Comparison of ENCODE assay signal across 8 mouse cellular contexts in the genomic region with DNA sequence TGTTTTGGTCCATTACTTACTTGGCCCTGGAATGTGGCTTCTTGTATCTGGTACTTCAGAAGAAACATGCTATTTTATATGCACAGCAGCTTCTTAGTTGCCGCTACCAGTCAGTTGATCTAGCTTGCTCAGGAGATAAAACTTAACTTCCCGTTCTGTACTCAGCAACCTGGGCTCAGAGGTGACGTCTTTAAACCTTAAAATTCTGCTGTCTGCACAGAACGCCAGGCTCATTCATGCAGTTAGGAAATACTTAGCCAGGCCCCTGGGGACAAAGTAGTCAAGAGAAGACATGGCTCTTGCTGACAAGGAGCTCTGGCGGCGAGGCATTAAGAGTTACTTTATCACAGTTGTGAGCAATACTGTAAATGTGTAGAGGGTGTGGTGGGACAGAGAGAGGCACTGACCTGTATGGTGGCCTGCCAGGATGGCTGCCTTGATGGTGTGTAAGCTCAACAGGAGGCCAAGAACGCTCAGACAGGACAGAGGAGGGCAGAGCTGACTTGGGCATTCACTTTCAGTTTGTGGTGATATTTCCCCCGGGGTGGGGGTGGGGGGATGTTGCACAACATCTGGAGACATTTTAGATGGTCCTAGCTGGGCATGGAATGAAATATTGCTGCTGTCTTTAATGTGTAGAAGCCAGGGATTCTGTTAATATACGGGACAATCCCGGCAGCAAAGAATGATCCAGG. TPM values are rescaled to one million over a fixed set of nuclear protein-coding genes. Genes with fewer than 3 reads are reported as not detected.
A peak's percentile ranks its signal among the peaks of the same experiment; 100 is the strongest.
DNase-seq lines count a peak whose midpoint lies in the region; ATAC-seq and TF ChIP-seq lines count a peak whose summit lies in the region.

No protein-coding gene starts in this region.

- H3K27ac ChIP-seq in liver, postnatal 0 days (ENCODE audit: low read depth), result peak overlapping the region; percentile 60
- no peak overlapping the region for H3K27ac ChIP-seq in forebrain, embryonic 10.5 days
- no peak overlapping the region for H3K27ac ChIP-seq in forebrain, postnatal 0 days (ENCODE audit: low read depth, low read length)

- H3K9ac ChIP-seq in liver, postnatal 0 days (replicated peaks), result peak overlapping the region; percentile 30; the same call in 1 of the 2 replicates
- H3K9ac ChIP-seq in forebrain, postnatal 0 days, result no peak overlapping the region

- no peaks in the 10 kb centered on the region for H3K9me3 ChIP-seq in liver, postnatal 0 days (ENCODE audit: low read length)
- H3K9me3 ChIP-seq in forebrain, embryonic 10.5 days, result no peaks in the 10 kb centered on the region
- no peaks in the 10 kb centered on the region for H3K9me3 ChIP-seq in forebrain, postnatal 0 days (ENCODE audit: low read length)

- peak; percentile 23 to 30 for DNase-seq in lung, adult 18-20 months
- no peak for DNase-seq in lung, postnatal 25 days (ENCODE audit: low spot score)
- DNase-seq in liver, postnatal 0 days, result peak; percentile 45
- peak; percentile 30 for DNase-seq in thymus, postnatal 25 days
- no peak for DNase-seq in forebrain, embryonic 10.5 days (ENCODE audit: extremely low spot score, low spot score)
- DNase-seq in ovary, adult 18-20 months (ENCODE audit: low spot score), result no peak
- DNase-seq in forebrain, postnatal 0 days, result no peak

- TF ChIP-seq EP300 in liver, postnatal 0 days (IDR thresholded peaks at IDR 0.05; ENCODE audit: low read depth), result no peak

- peak overlapping the region; percentile 61 for H3K4me2 ChIP-seq in liver, postnatal 0 days (ENCODE audit: low read depth, low read length)
- H3K4me2 ChIP-seq in forebrain, postnatal 0 days (ENCODE audit: low read depth), result no peak overlapping the region

- peak; percentile 68 for ATAC-seq in granulocyte monocyte progenitor cell, adult 5-6 weeks (replicated peaks; ENCODE audit: poor library complexity, severe bottlenecking)
- peak; percentile 54 for ATAC-seq in liver, postnatal 0 days
- ATAC-seq in forebrain, postnatal 0 days, result no peak

- H3K4me1 ChIP-seq in liver, postnatal 0 days (ENCODE audit: insufficient read depth), result peaks cover 18% of the 10 kb centered on the region
- H3K4me1 ChIP-seq in forebrain, embryonic 10.5 days, result peaks cover 17% of the 10 kb centered on the region
- H3K4me1 ChIP-seq in forebrain, postnatal 0 days (ENCODE audit: insufficient read depth), result no peaks in the 10 kb centered on the region

- 39% methylated on average over 10 of the region's 10 CpGs for WGBS in liver, postnatal 0 days (ENCODE audit: insufficient replicate concordance)
- 73% methylated on average over 10 of the region's 10 CpGs for WGBS in forebrain, embryonic 10.5 days
- 71% methylated on average over 10 of the region's 10 CpGs for WGBS in forebrain, postnatal 0 days

- TF ChIP-seq CTCF in liver, postnatal 0 days (IDR thresholded peaks at IDR 0.05; ENCODE audit: low read depth), result no peak
- no peak for TF ChIP-seq CTCF in forebrain, postnatal 0 days (IDR thresholded peaks at IDR 0.05; ENCODE audit: low read depth)

- H3K4me3 ChIP-seq in liver, postnatal 0 days (ENCODE audit: low read depth, low read length), result 0 out of 2 replicates have a peak overlapping the region, but pooled peaks have one; percentile 17
- H3K4me3 ChIP-seq in forebrain, embryonic 10.5 days, result no peak overlapping the region
- no peak overlapping the region for H3K4me3 ChIP-seq in forebrain, postnatal 0 days (ENCODE audit: low read depth, low read length)

- no peaks in the 10 kb centered on the region for H3K36me3 ChIP-seq in liver, postnatal 0 days (replicated peaks; ENCODE audit: insufficient read depth, low read length)
- no peaks in the 10 kb centered on the region; the same call in 1 of the 2 replicates for H3K36me3 ChIP-seq in forebrain, embryonic 10.5 days (replicated peaks)
- no peaks in the 10 kb centered on the region for H3K36me3 ChIP-seq in forebrain, postnatal 0 days (ENCODE audit: insufficient read depth)

- H3K27me3 ChIP-seq in liver, postnatal 0 days (ENCODE audit: insufficient read depth, low read length), result no peaks in the 10 kb centered on the region
- no peaks in the 10 kb centered on the region for H3K27me3 ChIP-seq in forebrain, embryonic 10.5 days (ENCODE audit: poor library complexity, severe bottlenecking)
- no peaks in the 10 kb centered on the region for H3K27me3 ChIP-seq in forebrain, postnatal 0 days (ENCODE audit: insufficient read depth, low read length)

RNA-seq across cellular contexts. Expression of a gene that starts 11.3 kb away (rescaled TPM):
- 80.5 and 85.2 TPM in 2 replicates for total RNA-seq in granulocyte monocyte progenitor cell, adult 5-6 weeks (2014; fragmentation: Nextera tagmentation)
- 53.4 and 62.9 TPM in 2 replicates for total RNA-seq in granulocyte monocyte progenitor cell, adult 5-6 weeks (2017)
- polyA plus RNA-seq in liver, postnatal 0 days (2015; fragmentation: Nextera tagmentation; extraction: Ambion mirVana), result 1.5 and 1.8 TPM in 2 replicates
- 8.3 and 9.0 TPM in 2 replicates for polyA plus RNA-seq in forebrain, embryonic 10.5 days (2016; fragmentation: Nextera tagmentation; extraction: Ambion mirVana)
- total RNA-seq in forebrain, postnatal 0 days (2014; rRNA removed), result 44.0 and 51.9 TPM in 2 replicates
- 16.7 and 21.3 TPM in 2 replicates for polyA plus RNA-seq in forebrain, postnatal 0 days (2015; fragmentation: Nextera tagmentation; extraction: Ambion mirVana)

RNA-seq across cellular contexts. Expression of a gene that starts 11.4 kb away (rescaled TPM):
- 21.7 and 34.6 TPM in 2 replicates for total RNA-seq in granulocyte monocyte progenitor cell, adult 5-6 weeks (2014; fragmentation: Nextera tagmentation)
- 24.8 and 33.2 TPM in 2 replicates for total RNA-seq in granulocyte monocyte progenitor cell, adult 5-6 weeks (2017)
- polyA plus RNA-seq in liver, postnatal 0 days (2015; fragmentation: Nextera tagmentation; extraction: Ambion mirVana), result 2.9 and 3.1 TPM in 2 replicates
- 0.36 and 0.38 TPM in 2 replicates for polyA plus RNA-seq in forebrain, embryonic 10.5 days (2016; fragmentation: Nextera tagmentation; extraction: Ambion mirVana)
- 0.62 and 0.85 TPM in 2 replicates for total RNA-seq in forebrain, postnatal 0 days (2014; rRNA removed)
- polyA plus RNA-seq in forebrain, postnatal 0 days (2015; fragmentation: Nextera tagmentation; extraction: Ambion mirVana), result 0.58 and 0.92 TPM in 2 replicates

Comparison
In these comparisons a context has a peak if more than half of its experiments do, and no peak if none do; other contexts are left out.
1. DNase-seq: peak in lung, adult 18-20 months (2 of 2), liver, postnatal 0 days (single experiment) and thymus, postnatal 25 days (single experiment); none in lung, postnatal 25 days (single experiment), forebrain, embryonic 10.5 days (single experiment), ovary, adult 18-20 months (single experiment) and forebrain, postnatal 0 days (single experiment).